Comparison of ENCODE assay signal across 21 mouse cellular contexts in the genomic region with DNA sequence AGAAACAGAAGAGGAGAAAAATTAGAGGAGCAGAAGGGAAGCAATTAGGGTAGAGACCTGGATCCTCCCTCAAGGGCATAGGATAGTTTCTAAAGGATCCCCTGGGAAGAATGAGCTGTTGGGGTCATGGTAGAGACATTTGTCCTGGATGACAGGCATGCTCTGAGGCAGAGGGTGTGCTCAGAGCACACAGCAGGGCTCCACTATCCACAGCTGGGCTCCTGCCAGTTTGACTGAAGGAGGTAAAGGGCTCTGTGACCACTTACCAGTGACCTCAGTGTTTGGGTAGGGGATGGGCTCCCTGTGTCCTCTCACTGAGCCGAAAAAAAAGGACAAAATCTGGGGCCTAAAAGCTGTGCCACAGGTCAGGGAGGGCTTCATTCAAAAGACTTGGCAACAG. TPM values are rescaled to one million over a fixed set of nuclear protein-coding genes. Genes with fewer than 3 reads are reported as not detected.
DNase-seq lines count a peak whose midpoint lies in the region; ATAC-seq and TF ChIP-seq lines count a peak whose summit lies in the region.
"Had no signal": no experiment of that assay in that cellular context is flagged by ENCODE, and none has a peak within 500 bp of the region (broad histone marks: within the 10 kb centered on the region; RNA-seq: fewer than 3 reads in every experiment).

No protein-coding gene starts in this region.

- H3K4me3 ChIP-seq in kidney, postnatal 0 days (replicated peaks; ENCODE audit: low read depth, low read length): no peak overlapping the region
- no peak overlapping the region for H3K4me3 ChIP-seq in C2C12 (ENCODE audit: insufficient read depth, poor library complexity, severe bottlenecking)
- no peak overlapping the region for H3K4me3 ChIP-seq in hindbrain, embryonic 12.5 days
- H3K4me3 ChIP-seq: embryonic facial prominence, embryonic 12.5 days; erythroblast, embryonic 14.5 days; forebrain, embryonic 12.5 days; kidney, embryonic 15.5 days; left cerebral cortex, adult 2 months; liver, embryonic 13.5 days had no signal

- no peak for TF ChIP-seq CTCF in kidney, postnatal 0 days (IDR thresholded peaks at IDR 0.05; ENCODE audit: low read depth)
- TF ChIP-seq CTCF in C2C12 (IDR thresholded peaks at IDR 0.05; ENCODE audit: control insufficient read depth, insufficient read depth, insufficient read length): no peak

- H3K9ac ChIP-seq in kidney, postnatal 0 days (ENCODE audit: low read depth, low read length): no peak overlapping the region
- no peak overlapping the region for H3K9ac ChIP-seq in hindbrain, embryonic 12.5 days
- H3K9ac ChIP-seq: embryonic facial prominence, embryonic 12.5 days; forebrain, embryonic 12.5 days; kidney, embryonic 15.5 days; liver, embryonic 13.5 days had no signal

- no peak overlapping the region for H3K4me2 ChIP-seq in kidney, postnatal 0 days (ENCODE audit: low read length)
- H3K4me2 ChIP-seq in hindbrain, embryonic 12.5 days (replicated peaks): no peak overlapping the region
- H3K4me2 ChIP-seq: embryonic facial prominence, embryonic 12.5 days; forebrain, embryonic 12.5 days; kidney, embryonic 15.5 days; liver, embryonic 13.5 days had no signal

- H3K79me3 ChIP-seq in C2C12 (ENCODE audit: low read depth): peaks cover 3% of the 10 kb centered on the region

- H3K4me1 ChIP-seq in kidney, postnatal 0 days (replicated peaks; ENCODE audit: insufficient read depth, low read length): no peaks in the 10 kb centered on the region; the same call in 1 of the 2 replicates
- H3K4me1 ChIP-seq in hindbrain, embryonic 12.5 days: peaks cover 23% of the 10 kb centered on the region
- H3K4me1 ChIP-seq: liver, embryonic 13.5 days had no signal

- WGBS in kidney, postnatal 0 days: 9% methylated on average over 1 of the region's 1 CpGs
- WGBS in hindbrain, embryonic 12.5 days: 6% methylated on average over 1 of the region's 1 CpGs

- ATAC-seq in kidney, postnatal 0 days (replicated peaks; ENCODE audit: low FRiP score, low read depth): 0 out of 2 replicates have a peak, but pooled peaks have one; percentile 13
- ATAC-seq in hindbrain, embryonic 12.5 days (ENCODE audit: low FRiP score): peak; percentile 27; the same call in 1 of the 2 replicates
- ATAC-seq: CD4-positive, CD25-positive, alpha-beta regulatory T cell, adult 4 months had no signal

- peaks cover 12% of the 10 kb centered on the region for H3K79me2 ChIP-seq in C2C12 (ENCODE audit: control insufficient read depth, insufficient read depth)

- no peak overlapping the region for H3K27ac ChIP-seq in kidney, postnatal 0 days
- peak overlapping the region; percentile 25; the same call in 1 of the 2 replicates for H3K27ac ChIP-seq in hindbrain, embryonic 12.5 days
- H3K27ac ChIP-seq: embryonic facial prominence, embryonic 12.5 days; forebrain, embryonic 12.5 days; kidney, embryonic 15.5 days; liver, embryonic 13.5 days; stomach, postnatal 0 days had no signal

- H3K9me3 ChIP-seq in kidney, postnatal 0 days (replicated peaks; ENCODE audit: low read length): no peaks in the 10 kb centered on the region
- H3K9me3 ChIP-seq in hindbrain, embryonic 12.5 days (replicated peaks): no peaks in the 10 kb centered on the region
- H3K9me3 ChIP-seq: embryonic facial prominence, embryonic 12.5 days; forebrain, embryonic 12.5 days; kidney, embryonic 15.5 days; liver, embryonic 13.5 days had no signal

- no peak overlapping the region for H3ac ChIP-seq in C2C12 (ENCODE audit: control insufficient read depth, insufficient read length, low read depth)

- no peaks in the 10 kb centered on the region for H3K27me3 ChIP-seq in kidney, postnatal 0 days (ENCODE audit: insufficient read depth, low read length)
- no peaks in the 10 kb centered on the region for H3K27me3 ChIP-seq in C2C12 (ENCODE audit: control insufficient read depth, insufficient read depth, insufficient read length)
- peaks cover 11% of the 10 kb centered on the region; the same call in 1 of the 2 replicates for H3K27me3 ChIP-seq in hindbrain, embryonic 12.5 days
- H3K27me3 ChIP-seq: embryonic facial prominence, embryonic 12.5 days; forebrain, embryonic 12.5 days had no signal

- DNase-seq in kidney, postnatal 0 days (ENCODE audit: low spot score): no peak
- no peak for DNase-seq in kidney, postnatal 36 days
- peak; percentile 70 for DNase-seq in 3T3-L1 (ENCODE audit: low read depth, low spot score)
- no peak for DNase-seq in testis, postnatal 14 days (ENCODE audit: low spot score)
- no peak for DNase-seq in testis, postnatal 10 days (ENCODE audit: low spot score)
- DNase-seq: cerebellum, postnatal 25 days; kidney, adult 11 months; layer of hippocampus, adult 9-11 months; liver, embryonic 13.5 days; lung, adult 2 months; right cerebral cortex, postnatal 14 days; thymus, postnatal 14 days had no signal

- no peaks in the 10 kb centered on the region for H3K36me3 ChIP-seq in kidney, postnatal 0 days (ENCODE audit: insufficient read depth, low read length)
- H3K36me3 ChIP-seq in C2C12 (ENCODE audit: control insufficient read depth, insufficient read depth): peaks cover 66% of the 10 kb centered on the region
- H3K36me3 ChIP-seq in hindbrain, embryonic 12.5 days: no peaks in the 10 kb centered on the region
- H3K36me3 ChIP-seq: embryonic facial prominence, embryonic 12.5 days; forebrain, embryonic 12.5 days; kidney, embryonic 15.5 days; liver, embryonic 13.5 days had no signal

TF ChIP-seq in C2C12, 6 proteins besides CTCF, POLR2A, EP300 and RAD21:
- TF ChIP-seq MAX (IDR thresholded peaks at IDR 0.05): peak; percentile 52
- TF ChIP-seq MYOD1 (IDR thresholded peaks at IDR 0.05; ENCODE audit: control insufficient read depth, insufficient read length, low read depth): no peak
- no peak for TF ChIP-seq USF1 (IDR thresholded peaks at IDR 0.05; ENCODE audit: low read depth)

RNA-seq across cellular contexts. Expression of gene Syt13, which starts 34.6 kb away (rescaled TPM):
- polyA plus RNA-seq in kidney, postnatal 0 days (2015; fragmentation: Nextera tagmentation; extraction: Ambion mirVana): 4.0 and 4.7 TPM in 2 replicates
- polyA plus RNA-seq in C2C12 (2012; fragmentation: generic; extraction: Trizol): 125 TPM
- polyA plus RNA-seq in hindbrain, embryonic 12.5 days (2016; fragmentation: Nextera tagmentation; extraction: Ambion mirVana): 32.7 and 34.2 TPM in 2 replicates
- polyA plus RNA-seq: CD4-positive, CD25-positive, alpha-beta regulatory T cell, adult 4 months; erythroblast, embryonic 14.5 days had no signal
